In the genomic region with DNA sequence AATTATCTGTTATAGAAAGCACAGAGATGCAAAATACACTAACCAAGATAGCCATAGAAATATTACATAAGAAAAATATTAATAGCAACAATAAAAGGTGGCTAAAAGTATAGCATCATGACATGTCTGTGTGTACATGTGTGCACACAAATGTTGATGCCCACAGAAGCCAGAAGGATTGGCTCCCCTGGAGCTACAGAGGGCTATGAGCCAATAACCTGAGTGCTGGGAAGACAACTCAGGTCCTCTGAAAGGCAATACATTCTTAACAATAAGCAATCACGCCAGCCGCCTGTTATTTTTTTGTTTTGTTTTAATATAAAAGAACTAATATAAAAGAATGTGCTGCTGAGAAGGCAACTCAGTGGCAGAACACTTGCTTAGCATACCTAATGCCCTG, we compare ENCODE assay signal across 7 mouse cellular contexts.
"Had no signal": no experiment of that assay in that cellular context is flagged by ENCODE, and none has a peak within 500 bp of the region (broad histone marks: within the 10 kb centered on the region; RNA-seq: fewer than 3 reads in every experiment).

No protein-coding gene starts in this region.

- DNase-seq: kidney, postnatal 25 days; layer of hippocampus, adult 9-11 months; layer of hippocampus, postnatal 36 days; lung, adult 2 months; lung, postnatal 36 days; right cerebral cortex, postnatal 14 days; thymus, postnatal 4 days had no signal
